In genomic region chr14:25480916-25481666, GRCm38 (mm10) we compare ENCODE assay signal across 8 mouse cellular contexts. TPM values are rescaled to one million over a fixed set of nuclear protein-coding genes. Genes with fewer than 3 reads are reported as not detected.
A peak's percentile ranks its signal among the peaks of the same experiment; 100 is the strongest.
DNase-seq lines count a peak whose midpoint lies in the region; ATAC-seq and TF ChIP-seq lines count a peak whose summit lies in the region.

No protein-coding gene starts in this region.

- H3K27me3 ChIP-seq in forebrain, postnatal 0 days (ENCODE audit: insufficient read depth, low read length), result no peaks in the 10 kb centered on the region
- no peaks in the 10 kb centered on the region for H3K27me3 ChIP-seq in intestine, embryonic 14.5 days (replicated peaks; ENCODE audit: control insufficient read depth, insufficient read depth, low read length)
- no peaks in the 10 kb centered on the region for H3K27me3 ChIP-seq in liver, embryonic 16.5 days (ENCODE audit: control insufficient read depth, insufficient read depth, low read depth, low read length)

- peaks cover 32% of the 10 kb centered on the region for H3K4me1 ChIP-seq in forebrain, postnatal 0 days (ENCODE audit: insufficient read depth)
- peaks cover 53% of the 10 kb centered on the region for H3K4me1 ChIP-seq in intestine, embryonic 14.5 days (replicated peaks; ENCODE audit: control insufficient read depth, insufficient read depth, low read length)
- peaks cover 75% of the 10 kb centered on the region for H3K4me1 ChIP-seq in liver, embryonic 16.5 days (ENCODE audit: control insufficient read depth, low read depth, low read length)

- H3K4me3 ChIP-seq in forebrain, postnatal 0 days (ENCODE audit: low read depth, low read length), result no peak overlapping the region
- H3K4me3 ChIP-seq in intestine, embryonic 14.5 days (ENCODE audit: low read depth, low read length), result no peak overlapping the region
- H3K4me3 ChIP-seq in liver, embryonic 16.5 days (ENCODE audit: low read depth, low read length), result peak overlapping the region; percentile 52

- H3K9me3 ChIP-seq in forebrain, postnatal 0 days (ENCODE audit: low read length), result no peaks in the 10 kb centered on the region
- no peaks in the 10 kb centered on the region for H3K9me3 ChIP-seq in intestine, embryonic 14.5 days (ENCODE audit: control insufficient read depth, low read length)
- no peaks in the 10 kb centered on the region for H3K9me3 ChIP-seq in liver, embryonic 16.5 days (replicated peaks; ENCODE audit: control insufficient read depth, low read length)

- no peak for TF ChIP-seq CTCF in forebrain, postnatal 0 days (IDR thresholded peaks at IDR 0.05; ENCODE audit: low read depth)

- H3K9ac ChIP-seq in forebrain, postnatal 0 days, result no peak overlapping the region
- no peak overlapping the region for H3K9ac ChIP-seq in intestine, embryonic 14.5 days (ENCODE audit: low read length)
- peak overlapping the region; percentile 62 for H3K9ac ChIP-seq in liver, embryonic 16.5 days (ENCODE audit: low read depth, low read length)

- no peak for ATAC-seq in forebrain, postnatal 0 days
- ATAC-seq in intestine, embryonic 14.5 days (replicated peaks; ENCODE audit: low FRiP score, low TSS enrichment, low read depth), result peak; percentile 65; the same call in 1 of the 2 replicates
- peak; percentile 70 for ATAC-seq in liver, embryonic 16.5 days (ENCODE audit: low read depth)

- WGBS in forebrain, postnatal 0 days, result 45% methylated on average over 20 of the region's 20 CpGs
- 39% methylated on average over 20 of the region's 20 CpGs for WGBS in intestine, embryonic 14.5 days
- WGBS in liver, embryonic 16.5 days (ENCODE audit: insufficient replicate concordance), result 9% methylated on average over 20 of the region's 20 CpGs

- peak; percentile 83 for DNase-seq in CD4-positive, CD25-positive, alpha-beta regulatory T cell, adult 2 months (ENCODE audit: low read depth, low spot score)
- DNase-seq in adipocyte (ENCODE audit: low spot score), result peak; percentile 88
- DNase-seq in forebrain, postnatal 0 days, result no peak
- peak; percentile 74 for DNase-seq in intestine, embryonic 14.5 days (ENCODE audit: low spot score)
- peak; percentile 45 for DNase-seq in naive thymus-derived CD4-positive, alpha-beta T cell, adult 2 months (ENCODE audit: low read depth)
- no peak for DNase-seq in left cerebral cortex, adult 11 months (ENCODE audit: low spot score)
- no peak for DNase-seq in natural killer cell, adult 2 months (ENCODE audit: low spot score in 2 of 2)

- H3K4me2 ChIP-seq in forebrain, postnatal 0 days (ENCODE audit: low read depth), result no peak overlapping the region
- H3K4me2 ChIP-seq in intestine, embryonic 14.5 days (ENCODE audit: low read length), result peak overlapping the region; percentile 8; the same call in 1 of the 2 replicates
- peak overlapping the region; percentile 72 for H3K4me2 ChIP-seq in liver, embryonic 16.5 days (ENCODE audit: low read depth, low read length)

- H3K27ac ChIP-seq in forebrain, postnatal 0 days (ENCODE audit: low read depth, low read length), result peak overlapping the region; percentile 37
- peak overlapping the region; percentile 70 for H3K27ac ChIP-seq in intestine, embryonic 14.5 days (ENCODE audit: low read depth)
- H3K27ac ChIP-seq in liver, embryonic 16.5 days (ENCODE audit: low read length), result peak overlapping the region; percentile 90

- H3K36me3 ChIP-seq in forebrain, postnatal 0 days (ENCODE audit: insufficient read depth), result no peaks in the 10 kb centered on the region
- 0 out of 2 replicates have a peak, but pooled peaks cover 3% of the 10 kb centered on the region for H3K36me3 ChIP-seq in intestine, embryonic 14.5 days (ENCODE audit: control insufficient read depth, insufficient read depth, low read length)
- no peaks in the 10 kb centered on the region for H3K36me3 ChIP-seq in liver, embryonic 16.5 days (ENCODE audit: control insufficient read depth, insufficient read depth)

RNA-seq across cellular contexts. Expression of gene Zmiz1, which starts 22.1 kb away (rescaled TPM):
- 48.5 and 75.6 TPM in 2 replicates for total RNA-seq in forebrain, postnatal 0 days (2014; rRNA removed)
- 27.7 and 38.0 TPM in 2 replicates for polyA plus RNA-seq in forebrain, postnatal 0 days (2015; fragmentation: Nextera tagmentation; extraction: Ambion mirVana)
- polyA plus RNA-seq in intestine, embryonic 14.5 days (2014; fragmentation: Nextera tagmentation; extraction: Ambion mirVana), result 37.4 and 39.0 TPM in 2 replicates
- polyA plus RNA-seq in liver, embryonic 16.5 days (2015; fragmentation: Nextera tagmentation; extraction: Ambion mirVana), result 4.1 and 6.1 TPM in 2 replicates

Comparison
In these comparisons a context has a peak if more than half of its experiments do, and no peak if none do; other contexts are left out.
1. DNase-seq: peak in CD4-positive, CD25-positive, alpha-beta regulatory T cell, adult 2 months (single experiment), adipocyte (single experiment), intestine, embryonic 14.5 days (single experiment) and naive thymus-derived CD4-positive, alpha-beta T cell, adult 2 months (single experiment); none in forebrain, postnatal 0 days (single experiment), left cerebral cortex, adult 11 months (single experiment) and natural killer cell, adult 2 months (0 of 2).
2. H3K27ac ChIP-seq: peak in every context shown above with its lines; median percentile 90 in liver, embryonic 16.5 days; 70 in intestine, embryonic 14.5 days; 37 in forebrain, postnatal 0 days.